Mouse (Mus musculus) kidney, postnatal 4 days (tissue): ENCODE results near the gene Eps8l2.
A peak's percentile ranks its signal among the peaks of the same experiment; 100 is the strongest.
"Not testable (repeated sequence)": the region's sequence is repeated elsewhere in the genome, so short reads cannot be mapped to it uniquely, and the experiment has no call there.

Experiments
- DNase-seq, 2 experiments: peaks; one replicate each; pipeline ENCODE4 v3.0.0; 2021; ENCODE audit warnings: mixed read lengths in 2 of 2

Eps8l2 gene

DNA sequence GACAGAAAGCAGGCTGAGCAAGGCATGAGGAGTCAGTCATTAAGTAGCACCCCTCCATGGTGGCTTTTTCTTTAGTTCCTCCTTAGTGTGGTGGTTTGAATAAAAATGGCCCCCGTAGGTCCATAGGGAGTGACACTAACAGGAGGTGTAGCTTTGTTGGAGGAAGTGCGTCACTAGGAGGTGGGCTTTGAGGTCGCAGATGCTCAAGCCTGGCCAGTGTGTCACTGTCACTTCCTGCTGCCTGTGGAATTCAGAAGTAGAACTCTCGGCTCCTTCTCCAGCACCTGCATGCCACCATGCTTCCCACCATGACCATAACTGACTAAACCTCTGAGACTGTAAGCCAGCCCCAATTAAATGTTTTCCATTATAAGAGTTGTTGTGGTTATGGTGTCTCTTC is 28.7 kb downstream of the Eps8l2 start:
- no peak for DNase-seq

DNA sequence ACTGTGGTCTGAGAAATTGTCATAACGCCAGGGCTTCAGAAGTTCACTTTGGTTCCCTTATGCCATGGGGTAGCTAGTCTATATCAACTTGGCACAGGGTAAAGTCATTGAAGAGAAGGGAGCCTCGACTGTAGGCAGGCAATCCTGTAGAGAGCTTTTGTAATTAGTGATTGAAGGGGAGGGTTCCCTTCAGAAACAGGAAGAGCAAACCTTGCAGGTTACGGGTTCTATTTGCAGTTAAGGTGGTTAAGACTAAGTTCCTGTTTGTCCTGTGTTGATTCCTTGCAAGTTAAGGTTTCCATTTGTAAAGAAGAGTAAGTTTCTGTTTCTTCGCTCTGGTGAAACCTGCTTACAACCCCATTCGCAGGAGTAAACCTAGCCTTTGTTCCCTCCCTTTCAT is 31.2 kb downstream of the Eps8l2 start:
- no peak for DNase-seq

GRCm38 (mm10) chr7:141371942-141372595 is 33.4 kb downstream of the Eps8l2 start:
- no peak for DNase-seq

- DNase-seq: no peak
Measured at GRCm38 (mm10) chr7:141373611-141374010, 34.9 kb downstream of the Eps8l2 start.

DNA sequence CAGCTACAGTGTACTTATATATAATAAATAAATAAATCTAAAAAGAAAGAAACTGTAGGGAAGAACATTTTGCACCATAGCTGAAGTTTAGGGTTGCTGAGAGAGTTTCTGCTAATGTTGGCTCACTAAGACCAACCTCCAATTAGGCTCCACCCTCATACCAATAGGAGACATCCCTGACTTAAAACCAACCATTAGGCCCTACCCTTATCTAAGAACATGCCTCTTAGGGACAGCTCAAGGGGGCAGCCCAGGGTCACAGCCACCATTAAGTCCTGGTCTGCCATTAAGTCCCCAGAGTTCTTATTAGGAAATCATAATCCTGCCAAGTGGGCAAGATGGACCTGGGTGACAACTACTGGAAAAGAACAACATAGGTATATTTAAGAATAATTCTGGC is 35.7 kb downstream of the Eps8l2 start:
- no peak for DNase-seq

GRCm38 (mm10) chr7:141379584-141379983 is 40.9 kb downstream of the Eps8l2 start:
- DNase-seq: no peak

DNA sequence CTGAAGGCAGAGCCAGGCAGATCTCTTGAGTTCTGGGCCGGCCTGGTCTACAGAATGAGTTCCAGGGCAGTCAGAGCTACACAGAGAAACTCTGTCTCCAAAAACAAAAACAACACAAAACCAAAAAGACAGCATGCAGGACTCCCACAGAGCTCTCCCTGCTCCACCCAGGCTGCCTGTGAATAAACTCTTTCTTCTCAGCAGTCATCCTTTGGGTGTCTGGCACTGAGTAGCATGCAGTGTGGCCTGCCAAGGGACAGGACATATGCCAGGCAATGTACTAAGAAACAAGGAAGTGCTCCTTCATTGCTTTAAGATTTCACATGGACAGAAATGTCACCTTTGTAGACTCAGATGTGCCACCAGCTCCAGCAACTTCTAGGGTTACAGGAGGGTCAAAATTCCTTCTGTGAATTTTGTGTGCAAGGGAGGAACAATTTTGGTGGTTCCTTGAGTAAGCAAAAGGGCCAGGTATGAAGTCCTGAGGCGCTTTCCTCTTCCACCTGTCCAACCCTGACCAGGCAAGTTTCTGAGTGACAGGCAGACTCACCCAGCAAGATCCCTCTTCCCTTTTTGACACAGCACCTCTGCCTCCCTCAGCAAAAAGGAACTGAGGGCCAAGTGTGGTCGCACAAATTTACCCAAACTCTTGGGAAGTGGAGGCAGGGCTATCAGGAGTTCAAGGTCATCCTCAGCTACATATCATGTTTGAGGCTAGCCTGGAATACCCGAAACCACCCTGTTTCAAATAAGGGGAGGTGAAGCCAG is 42.6 kb downstream of the Eps8l2 start:
- DNase-seq: no peak

GRCm38 (mm10) chr7:141387807-141388486 is 49.3 kb downstream of the Eps8l2 start:
- no peak for DNase-seq

DNA sequence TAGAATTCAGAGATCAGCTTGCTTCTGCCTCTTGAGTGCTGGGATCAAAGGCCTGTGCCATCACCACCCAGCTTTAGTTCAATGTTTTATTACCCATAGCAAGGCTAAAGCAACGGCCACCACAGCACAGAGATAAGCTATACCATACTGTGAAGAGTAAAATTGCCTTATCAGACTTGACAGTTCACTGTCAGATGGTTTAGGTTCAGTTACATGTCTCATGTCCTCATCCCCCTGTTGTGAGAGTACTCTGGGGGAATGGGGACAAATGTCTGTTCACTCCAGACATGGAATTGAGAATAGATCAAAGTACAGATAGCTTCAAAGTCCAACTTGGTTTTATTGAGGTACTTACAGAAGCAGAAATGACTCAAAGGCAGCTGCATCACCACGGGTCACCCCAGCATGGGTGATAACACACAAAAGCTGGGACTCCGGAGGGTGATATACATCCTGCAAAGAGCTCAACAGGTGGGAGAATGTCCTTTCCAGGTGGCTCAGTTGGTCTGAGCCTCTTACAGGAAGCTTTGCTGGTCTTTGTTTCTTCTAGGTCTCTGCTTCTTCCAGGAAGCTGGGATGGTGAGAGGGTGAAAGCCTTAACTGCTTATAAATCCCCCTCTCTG is 49.9 kb downstream of the Eps8l2 start:
- DNase-seq: no peak

GRCm38 (mm10) chr7:141390326-141391259 is 51.9 kb downstream of the Eps8l2 start:
- DNase-seq: no peak

- peak; percentile 98 to 99 for DNase-seq
Measured at GRCm38 (mm10) chr7:141391625-141392551, 53.2 kb downstream of the Eps8l2 start, which contains the start of gene Taldo1. Taldo1 (plus strand) TSS chr7:141392199.

DNA sequence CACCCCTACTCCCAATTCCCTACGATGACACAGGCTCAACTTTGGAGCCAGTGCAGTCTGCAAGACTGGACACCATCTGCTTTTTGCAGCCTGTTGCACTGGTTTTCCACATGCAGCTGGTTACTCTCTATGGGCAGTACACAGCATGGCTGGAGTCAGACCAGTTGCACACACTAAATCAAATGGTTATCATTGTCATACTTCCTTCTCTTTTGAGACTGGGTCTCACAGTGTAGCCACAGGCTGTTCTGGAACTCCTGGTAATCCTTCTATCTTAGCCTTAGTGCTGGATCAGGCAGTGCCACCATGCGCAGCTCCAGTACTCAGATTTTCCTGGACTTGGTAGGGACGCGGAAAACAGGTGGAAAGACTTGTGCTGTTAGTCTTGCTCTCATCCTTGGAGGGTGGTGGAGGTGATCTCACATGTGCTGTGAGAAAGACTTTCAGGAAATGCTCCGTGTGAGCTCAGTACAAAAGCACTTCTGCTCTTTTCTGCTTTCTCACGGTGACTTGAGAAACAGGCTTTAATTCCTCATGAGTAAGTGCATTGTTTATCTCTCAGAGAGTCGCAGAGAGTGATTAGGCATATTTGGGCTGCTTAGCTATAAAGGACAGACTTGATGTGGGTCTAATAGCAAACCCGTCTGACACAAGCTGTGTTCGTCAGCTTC is 54.0 kb downstream of the Eps8l2 start:
- DNase-seq: no peak

GRCm38 (mm10) chr7:141394158-141394557 is 55.5 kb downstream of the Eps8l2 start:
- DNase-seq: no peak

- peak; percentile 85 to 88 for DNase-seq
Measured at GRCm38 (mm10) chr7:141394771-141395170, 56.1 kb downstream of the Eps8l2 start.

- DNase-seq: no peak
Measured at GRCm38 (mm10) chr7:141395348-141395747, 56.7 kb downstream of the Eps8l2 start.

DNA sequence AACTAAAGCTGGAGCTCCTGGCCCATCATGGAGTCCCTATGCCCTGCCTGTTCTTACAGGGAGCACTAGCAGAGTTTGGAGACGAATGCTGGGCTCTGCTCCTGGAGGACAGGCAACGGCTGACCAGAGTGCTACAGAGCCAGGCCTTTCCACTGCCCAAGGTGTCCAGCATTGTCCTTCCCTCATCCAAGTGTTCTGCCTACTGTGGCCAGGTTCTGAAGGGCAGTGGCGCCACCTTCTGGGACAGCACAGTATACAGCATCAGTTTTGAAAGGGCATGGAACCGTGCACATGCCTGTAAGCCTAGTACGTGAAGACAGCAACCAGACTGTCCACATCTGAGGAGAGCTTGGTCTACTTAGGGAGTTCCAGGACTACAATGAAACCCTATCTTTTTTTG is 64.6 kb downstream of the Eps8l2 start:
- DNase-seq: peak; percentile 77 to 80

DNA sequence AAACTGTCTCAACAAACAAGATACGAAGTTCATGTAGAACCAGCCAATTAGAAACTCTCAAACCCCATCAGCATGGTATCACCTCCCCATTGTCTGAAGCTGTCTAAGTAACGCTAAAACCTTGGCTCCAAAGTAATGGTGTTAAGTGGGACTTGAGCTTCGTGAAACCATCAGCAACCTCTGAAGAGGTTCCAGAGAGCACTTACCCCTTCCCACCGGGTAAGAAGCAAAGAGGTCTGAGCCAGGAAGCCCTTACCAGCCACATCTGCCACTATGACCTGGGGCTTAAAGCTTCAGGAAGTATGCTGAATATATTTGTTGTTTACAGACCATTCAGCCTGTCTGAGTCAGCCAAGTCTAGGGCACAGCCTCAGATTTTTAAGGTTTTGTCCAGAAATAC is 66.8 kb downstream of the Eps8l2 start:
- DNase-seq: no peak

DNA sequence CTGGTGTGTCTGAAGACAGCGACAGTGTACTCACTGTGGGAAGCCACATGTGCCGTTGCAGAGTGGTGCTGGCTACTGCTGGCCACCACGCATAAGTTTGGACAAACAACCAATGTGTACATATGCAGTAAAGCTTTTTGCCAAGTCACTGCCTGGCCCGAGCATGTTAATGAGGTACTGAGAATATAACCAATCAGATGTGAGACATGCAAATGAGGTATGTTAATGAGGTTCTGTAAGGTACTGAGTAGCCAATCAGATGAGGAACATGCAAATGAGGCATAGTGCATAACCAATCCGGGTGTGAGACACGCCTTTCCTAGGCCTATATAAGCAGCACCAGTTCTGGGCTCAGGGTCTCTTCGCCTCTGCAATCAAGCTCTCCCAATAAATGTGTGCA is 69.0 kb downstream of the Eps8l2 start:
- DNase-seq: not testable (repeated sequence)

- DNase-seq: peak; percentile 92 to 93
Measured at GRCm38 (mm10) chr7:141408833-141409232, 70.2 kb downstream of the Eps8l2 start.

GRCm38 (mm10) chr7:141410631-141411030 is 72.0 kb downstream of the Eps8l2 start:
- DNase-seq: no peak
